Mouse (Mus musculus): ENCODE results near the gene Olfr352. TPM values are rescaled to one million over a fixed set of nuclear protein-coding genes. Genes with fewer than 3 reads are reported as not detected.

Olfr352 gene
- polyA plus RNA-seq, 2 experiments, result not detected

DNA sequence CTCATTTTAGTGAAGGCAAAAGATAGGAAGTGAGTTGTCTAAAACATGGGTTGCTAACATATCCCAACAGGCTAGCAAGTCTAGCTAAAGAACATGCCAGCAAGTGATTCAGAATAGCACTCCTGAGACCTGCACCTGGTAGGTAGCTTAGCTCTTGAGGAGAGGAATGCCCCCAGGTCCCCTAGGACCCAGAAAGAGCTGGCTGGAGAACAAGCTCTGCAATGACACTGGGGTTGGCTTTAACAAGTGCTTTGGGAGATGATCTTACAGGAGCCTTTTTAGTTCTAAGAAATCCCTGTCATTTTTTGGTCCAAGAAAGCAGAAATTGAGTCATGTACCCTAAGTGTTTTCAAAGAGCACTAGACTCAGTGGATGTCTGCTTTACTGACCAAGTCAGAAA, 37.1 kb downstream of the Olfr352 start, which contains the start of gene Olfr354:
TSS of gene Olfr354 (plus strand) at position 301 of the 400 bp plus-strand sequence.
- H3K27ac ChIP-seq (replicated peaks; ENCODE audit: low read depth, low read length), result no peak within 1 kb of the TSS
- DNase-seq (ENCODE audit: low spot score) (no peak), ATAC-seq (ENCODE audit: low FRiP score, low read depth) (no peak)
- H3K4me3 ChIP-seq (replicated peaks; ENCODE audit: low read length), result no peak within 1 kb of the TSS
- H3K4me1 ChIP-seq (ENCODE audit: control insufficient read depth, insufficient read depth, low read length), result no peaks in the 10 kb centered on the region
- H3K36me3 ChIP-seq (ENCODE audit: control insufficient read depth, insufficient read depth, low read length), result no peaks in the 10 kb centered on the region
- H3K27me3 ChIP-seq (ENCODE audit: control insufficient read depth, insufficient read depth, low read length), result no peaks in the 10 kb centered on the region
- no peak within 1 kb of the TSS for H3K9ac ChIP-seq (ENCODE audit: low read depth, low read length, severe bottlenecking)
- no peak within 1 kb of the TSS for H3K4me2 ChIP-seq (replicated peaks; ENCODE audit: low read depth, low read length, severe bottlenecking)
- no peaks in the 10 kb centered on the region for H3K9me3 ChIP-seq (ENCODE audit: control insufficient read depth, low read length)
- no peak for TF ChIP-seq POLR2A (IDR thresholded peaks at IDR 0.05; ENCODE audit: borderline replicate concordance, extremely low read depth, insufficient read depth, insufficient read length)

Other genes with a start within 250 kb of the Olfr352 start
- gene Olfr345, start 228.4 kb upstream of the Olfr352 start, polyA plus RNA-seq (2012; rRNA removed), result not detected in 2 replicates
- gene Olfr345, start 228.4 kb upstream of the Olfr352 start, polyA plus RNA-seq (2014; fragmentation: Nextera tagmentation; extraction: Ambion mirVana), result not detected in 2 replicates
- not detected in 2 replicates for gene Olfr346, start 182.7 kb upstream of the Olfr352 start, polyA plus RNA-seq (2012; rRNA removed)
- gene Olfr346, start 182.7 kb upstream of the Olfr352 start, polyA plus RNA-seq (2014; fragmentation: Nextera tagmentation; extraction: Ambion mirVana), result not detected in 2 replicates
- gene Olfr347, start 136.6 kb upstream of the Olfr352 start, polyA plus RNA-seq (2012; rRNA removed), result not detected in 2 replicates
- gene Olfr347, start 136.6 kb upstream of the Olfr352 start, polyA plus RNA-seq (2014; fragmentation: Nextera tagmentation; extraction: Ambion mirVana), result not detected in 2 replicates
- gene Olfr348, start 84.2 kb upstream of the Olfr352 start, polyA plus RNA-seq (2012; rRNA removed), result not detected in 2 replicates
- gene Olfr348, start 84.2 kb upstream of the Olfr352 start, polyA plus RNA-seq (2014; fragmentation: Nextera tagmentation; extraction: Ambion mirVana), result not detected in 2 replicates
- gene Olfr50, start 77.9 kb upstream of the Olfr352 start, polyA plus RNA-seq (2012; rRNA removed), result not detected in 2 replicates
- not detected in 2 replicates for gene Olfr50, start 77.9 kb upstream of the Olfr352 start, polyA plus RNA-seq (2014; fragmentation: Nextera tagmentation; extraction: Ambion mirVana)
- not detected in 2 replicates for gene Olfr3, start 51.4 kb upstream of the Olfr352 start, polyA plus RNA-seq (2012; rRNA removed)
- not detected in 2 replicates for gene Olfr3, start 51.4 kb upstream of the Olfr352 start, polyA plus RNA-seq (2014; fragmentation: Nextera tagmentation; extraction: Ambion mirVana)
- not detected in 2 replicates for gene Olfr350, start 22.1 kb upstream of the Olfr352 start, polyA plus RNA-seq (2012; rRNA removed)
- not detected in 2 replicates for gene Olfr350, start 22.1 kb upstream of the Olfr352 start, polyA plus RNA-seq (2014; fragmentation: Nextera tagmentation; extraction: Ambion mirVana)
- not detected in 2 replicates for gene Olfr351, start 5.8 kb upstream of the Olfr352 start, polyA plus RNA-seq (2012; rRNA removed)
- not detected in 2 replicates for gene Olfr351, start 5.8 kb upstream of the Olfr352 start, polyA plus RNA-seq (2014; fragmentation: Nextera tagmentation; extraction: Ambion mirVana)
- not detected in 2 replicates for gene Olfr353, start 24.5 kb downstream of the Olfr352 start, polyA plus RNA-seq (2012; rRNA removed)
- gene Olfr353, start 24.5 kb downstream of the Olfr352 start, polyA plus RNA-seq (2014; fragmentation: Nextera tagmentation; extraction: Ambion mirVana), result not detected in 2 replicates
- gene Olfr354, start 37.2 kb downstream of the Olfr352 start, polyA plus RNA-seq (2012; rRNA removed), result not detected in 2 replicates
- not detected in 2 replicates for gene Olfr354, start 37.2 kb downstream of the Olfr352 start, polyA plus RNA-seq (2014; fragmentation: Nextera tagmentation; extraction: Ambion mirVana)
- not detected in 2 replicates for gene Olfr355, start 60.4 kb downstream of the Olfr352 start, polyA plus RNA-seq (2012; rRNA removed)
- gene Olfr355, start 60.4 kb downstream of the Olfr352 start, polyA plus RNA-seq (2014; fragmentation: Nextera tagmentation; extraction: Ambion mirVana), result not detected in 2 replicates
- not detected in 2 replicates for gene Olfr356, start 68.7 kb downstream of the Olfr352 start, polyA plus RNA-seq (2012; rRNA removed)
- gene Olfr356, start 68.7 kb downstream of the Olfr352 start, polyA plus RNA-seq (2014; fragmentation: Nextera tagmentation; extraction: Ambion mirVana), result not detected in 2 replicates
- gene Olfr357, start 125.4 kb downstream of the Olfr352 start, polyA plus RNA-seq (2012; rRNA removed), result not detected in 2 replicates
- not detected in 2 replicates for gene Olfr357, start 125.4 kb downstream of the Olfr352 start, polyA plus RNA-seq (2014; fragmentation: Nextera tagmentation; extraction: Ambion mirVana)
- gene Olfr358, start 140.9 kb downstream of the Olfr352 start, polyA plus RNA-seq (2012; rRNA removed), result not detected in 2 replicates
- not detected in 2 replicates for gene Olfr358, start 140.9 kb downstream of the Olfr352 start, polyA plus RNA-seq (2014; fragmentation: Nextera tagmentation; extraction: Ambion mirVana)
- gene Olfr360, start 197.3 kb downstream of the Olfr352 start, polyA plus RNA-seq (2012; rRNA removed), result not detected in 2 replicates
- not detected in 2 replicates for gene Olfr360, start 197.3 kb downstream of the Olfr352 start, polyA plus RNA-seq (2014; fragmentation: Nextera tagmentation; extraction: Ambion mirVana)
- gene Olfr361, start 220.8 kb downstream of the Olfr352 start, polyA plus RNA-seq (2012; rRNA removed), result not detected in 2 replicates
- not detected in 2 replicates for gene Olfr361, start 220.8 kb downstream of the Olfr352 start, polyA plus RNA-seq (2014; fragmentation: Nextera tagmentation; extraction: Ambion mirVana)
- not detected in 2 replicates for gene Olfr362, start 249.4 kb downstream of the Olfr352 start, polyA plus RNA-seq (2012; rRNA removed)
- gene Olfr362, start 249.4 kb downstream of the Olfr352 start, polyA plus RNA-seq (2014; fragmentation: Nextera tagmentation; extraction: Ambion mirVana), result not detected in 2 replicates

Measured in limb, embryonic 14.5 days (tissue).